Mouse (Mus musculus): Measurements from ENCODE around the gene Mall. TPM values are rescaled to one million over a fixed set of nuclear protein-coding genes. Genes with fewer than 3 reads are reported as not detected.

The Mall gene
- total RNA-seq, 2 experiments from 2014 or later = 0.65 to 1.0 TPM

Other genes with a start within 250 kb of the Mall start
- 10 to 100 TPM; 56.0 to 57.3 TPM for gene Kcnip3, start 207.8 kb downstream of the Mall start, total RNA-seq (2021)
- under 1 TPM in 1 of 2 experiments, not detected in 1; 0.38 TPM for gene Prom2, start 188.5 kb downstream of the Mall start, total RNA-seq (2021)
- 1 to 10 TPM; 7.5 to 7.6 TPM for gene Zfp661, start 142.8 kb downstream of the Mall start, total RNA-seq (2021)
- gene Mrps5, start 142.7 kb downstream of the Mall start, total RNA-seq (2021) = 10 to 100 TPM; 86.9 to 91.8 TPM
- 10 to 100 TPM; 55.4 to 57.5 TPM for gene Mal, start 73.2 kb downstream of the Mall start, total RNA-seq (2021)
- 10 to 100 TPM; 20.3 to 21.3 TPM for gene Nphp1, start 59.0 kb upstream of the Mall start, total RNA-seq (2021)
- gene Mtln, start 62.6 kb upstream of the Mall start, total RNA-seq (2021) = 10 to 100 TPM; 40.5 to 46.6 TPM
- gene Bub1, start 101.9 kb upstream of the Mall start, total RNA-seq (2021) = 1 to 10 TPM; 1.4 TPM
- gene Acoxl, start 108.9 kb upstream of the Mall start, total RNA-seq (2021) = not detected

Measured in layer of hippocampus, postnatal 14 days (tissue).